Mouse (Mus musculus) T-helper 2 cell (primary cell): ENCODE results near the gene Trmt10a.

Source experiments
- in situ Hi-C: fragments of 300-600 bp; cut with MboI, MseI; formaldehyde crosslinking; loops from one replicate; pipeline ENCODE4 v1.15.1; 2025; ENCODE audit warnings: high pct_unique_total_duplicates

The Trmt10a gene

GRCm38 (mm10) chr3:138143315-138144059 is at the start of gene Trmt10a:
Gene Trmt10a (plus strand): TSS chr3:138143448.
- in situ Hi-C loops: no loop called here

GRCm38 (mm10) chr3:138095301-138095700 is 47.9 kb upstream of the Trmt10a start:
- in situ Hi-C loops: loop anchor here (25.0 kb wide), 1 partner anchor 1167 kb away; no protein-coding TSS in a partner anchor

- in situ Hi-C loops: loop anchor here (25.0 kb wide), 1 partner anchor 1167 kb away; no protein-coding TSS in a partner anchor
These were observed 47.5 kb upstream of the Trmt10a start for GRCm38 (mm10) chr3:138095718-138096117.

- in situ Hi-C loops: loop anchor here (25.0 kb wide), 1 partner anchor 1166 kb away; no protein-coding TSS in a partner anchor
These were observed 46.8 kb upstream of the Trmt10a start for GRCm38 (mm10) chr3:138096263-138097028.

GRCm38 (mm10) chr3:138097718-138098117 is 45.5 kb upstream of the Trmt10a start:
- in situ Hi-C loops: loop anchor here (25.0 kb wide), 1 partner anchor 1165 kb away; no protein-coding TSS in a partner anchor

GRCm38 (mm10) chr3:138101936-138102335 is 41.3 kb upstream of the Trmt10a start:
- in situ Hi-C loops: no loop called here

- in situ Hi-C loops: no loop called here
These were observed 39.6 kb upstream of the Trmt10a start for GRCm38 (mm10) chr3:138103690-138104089.

GRCm38 (mm10) chr3:138105056-138105455 is 38.2 kb upstream of the Trmt10a start:
- in situ Hi-C loops: no loop called here

- in situ Hi-C loops: no loop called here
These were observed 36.4 kb upstream of the Trmt10a start for GRCm38 (mm10) chr3:138106887-138107286.

- in situ Hi-C loops: no loop called here
These were observed 32.1 kb upstream of the Trmt10a start for GRCm38 (mm10) chr3:138110910-138111782.

GRCm38 (mm10) chr3:138114106-138114505 is 29.1 kb upstream of the Trmt10a start:
- in situ Hi-C loops: no loop called here

GRCm38 (mm10) chr3:138116871-138117270 is 26.4 kb upstream of the Trmt10a start:
- in situ Hi-C loops: no loop called here

GRCm38 (mm10) chr3:138118392-138118791 is 24.9 kb upstream of the Trmt10a start:
- in situ Hi-C loops: no loop called here

GRCm38 (mm10) chr3:138118831-138119230 is 24.4 kb upstream of the Trmt10a start:
- in situ Hi-C loops: no loop called here

GRCm38 (mm10) chr3:138119444-138120105 is 23.7 kb upstream of the Trmt10a start:
- in situ Hi-C loops: no loop called here

GRCm38 (mm10) chr3:138121461-138121860 is 21.8 kb upstream of the Trmt10a start:
- in situ Hi-C loops: no loop called here

GRCm38 (mm10) chr3:138123842-138124241 is 19.4 kb upstream of the Trmt10a start:
- in situ Hi-C loops: no loop called here

GRCm38 (mm10) chr3:138129110-138129509 is 14.1 kb upstream of the Trmt10a start:
- in situ Hi-C loops: no loop called here

GRCm38 (mm10) chr3:138130692-138131091 is 12.6 kb upstream of the Trmt10a start:
- in situ Hi-C loops: no loop called here

GRCm38 (mm10) chr3:138131168-138131567 is 12.1 kb upstream of the Trmt10a start:
- in situ Hi-C loops: no loop called here

- in situ Hi-C loops: no loop called here
These were observed 9.8 kb upstream of the Trmt10a start for GRCm38 (mm10) chr3:138133463-138133862.
